Comparison of ENCODE assay signal across 8 mouse cellular contexts in genomic region chr17:28954416-28954815, GRCm38 (mm10). TPM values are rescaled to one million over a fixed set of nuclear protein-coding genes. Genes with fewer than 3 reads are reported as not detected.
DNase-seq lines count a peak whose midpoint lies in the region; ATAC-seq and TF ChIP-seq lines count a peak whose summit lies in the region.

No protein-coding gene starts in this region.

- TF ChIP-seq POLR2A in thymus, adult 2 months (IDR thresholded peaks at IDR 0.05; ENCODE audit: control insufficient read depth, extremely low read depth, insufficient read depth, low read length, poor library complexity), result no peak

- DNase-seq in kidney, postnatal 0 days (ENCODE audit: low spot score), result no peak
- DNase-seq in kidney, adult 18-20 months, result no peak
- DNase-seq in liver, postnatal 0 days, result no peak
- DNase-seq in thymus, adult 2 months, result no peak
- no peak for DNase-seq in layer of hippocampus, adult 9-10 months (ENCODE audit: low spot score)
- no peak for DNase-seq in urinary bladder, postnatal 10 days (ENCODE audit: low spot score)

- H3K36me3 ChIP-seq in kidney, postnatal 0 days (ENCODE audit: insufficient read depth, low read length), result no peaks in the 10 kb centered on the region
- H3K36me3 ChIP-seq in forebrain, embryonic 16.5 days (ENCODE audit: control insufficient read depth, insufficient read depth), result no peaks in the 10 kb centered on the region
- peaks cover 25% of the 10 kb centered on the region for H3K36me3 ChIP-seq in liver, postnatal 0 days (replicated peaks; ENCODE audit: insufficient read depth, low read length)
- H3K36me3 ChIP-seq in thymus, adult 2 months (ENCODE audit: control insufficient read depth, insufficient read depth, low read length), result no peaks in the 10 kb centered on the region

- no peaks in the 10 kb centered on the region for H3K27me3 ChIP-seq in kidney, postnatal 0 days (ENCODE audit: insufficient read depth, low read length)
- no peaks in the 10 kb centered on the region for H3K27me3 ChIP-seq in forebrain, embryonic 16.5 days (replicated peaks; ENCODE audit: control insufficient read depth, insufficient read depth, low read length)
- no peaks in the 10 kb centered on the region for H3K27me3 ChIP-seq in liver, postnatal 0 days (ENCODE audit: insufficient read depth, low read length)
- H3K27me3 ChIP-seq in thymus, adult 2 months (ENCODE audit: control insufficient read depth, insufficient read depth, low read length), result no peaks in the 10 kb centered on the region

- TF ChIP-seq EP300 in liver, postnatal 0 days (IDR thresholded peaks at IDR 0.05; ENCODE audit: low read depth), result no peak

- H3K4me1 ChIP-seq in kidney, postnatal 0 days (replicated peaks; ENCODE audit: insufficient read depth, low read length), result peaks cover 15% of the 10 kb centered on the region
- peaks cover 16% of the 10 kb centered on the region; the same call in 1 of the 2 replicates for H3K4me1 ChIP-seq in brown adipose tissue, adult 24 weeks (ENCODE audit: control insufficient read depth, insufficient read depth, insufficient read length, low read length)
- H3K4me1 ChIP-seq in forebrain, embryonic 16.5 days (replicated peaks; ENCODE audit: control insufficient read depth, insufficient read depth, low read length), result peaks cover 19% of the 10 kb centered on the region
- peaks cover 20% of the 10 kb centered on the region for H3K4me1 ChIP-seq in liver, postnatal 0 days (ENCODE audit: insufficient read depth)
- peaks cover 19% of the 10 kb centered on the region for H3K4me1 ChIP-seq in thymus, adult 2 months (replicated peaks; ENCODE audit: control insufficient read depth, insufficient read depth, low read length)

- H3K9ac ChIP-seq in kidney, postnatal 0 days (ENCODE audit: low read depth, low read length), result no peak overlapping the region
- H3K9ac ChIP-seq in forebrain, embryonic 16.5 days (replicated peaks; ENCODE audit: low read depth, low read length), result no peak overlapping the region
- peak overlapping the region; percentile 94 for H3K9ac ChIP-seq in liver, postnatal 0 days (replicated peaks)

- no peak for TF ChIP-seq CTCF in kidney, postnatal 0 days (IDR thresholded peaks at IDR 0.05; ENCODE audit: low read depth)
- no peak for TF ChIP-seq CTCF in liver, postnatal 0 days (IDR thresholded peaks at IDR 0.05; ENCODE audit: low read depth)
- TF ChIP-seq CTCF in thymus, adult 2 months (IDR thresholded peaks at IDR 0.05; ENCODE audit: borderline replicate concordance, control insufficient read depth, extremely low read depth, insufficient read depth, low read length, poor library complexity), result no peak

- no peak overlapping the region for H3K27ac ChIP-seq in kidney, postnatal 0 days
- 0 out of 2 replicates have a peak overlapping the region, but pooled peaks have one; percentile 88 for H3K27ac ChIP-seq in brown adipose tissue, adult 24 weeks (replicated peaks; ENCODE audit: low read depth, low read length)
- no peak overlapping the region for H3K27ac ChIP-seq in forebrain, embryonic 16.5 days (ENCODE audit: low read length)
- H3K27ac ChIP-seq in liver, postnatal 0 days (ENCODE audit: low read depth), result no peak overlapping the region
- no peak overlapping the region for H3K27ac ChIP-seq in thymus, adult 2 months (ENCODE audit: control insufficient read depth, insufficient read depth, low read length)

- H3K4me3 ChIP-seq in kidney, postnatal 0 days (replicated peaks; ENCODE audit: low read depth, low read length), result no peak overlapping the region
- H3K4me3 ChIP-seq in brown adipose tissue, adult 24 weeks (ENCODE audit: insufficient read depth, low read depth, low read length), result peak overlapping the region; percentile 94; the same call in 1 of the 2 replicates
- no peak overlapping the region for H3K4me3 ChIP-seq in forebrain, embryonic 16.5 days (replicated peaks; ENCODE audit: low read length)
- H3K4me3 ChIP-seq in liver, postnatal 0 days (ENCODE audit: low read depth, low read length), result peak overlapping the region; percentile 70
- no peak overlapping the region for H3K4me3 ChIP-seq in thymus, adult 2 months (ENCODE audit: control insufficient read depth, insufficient read depth, low read length)

- WGBS in kidney, postnatal 0 days, result 95% methylated on average over 9 of the region's 9 CpGs
- 96% methylated on average over 9 of the region's 9 CpGs for WGBS in forebrain, embryonic 16.5 days
- 52% methylated on average over 9 of the region's 9 CpGs for WGBS in liver, postnatal 0 days (ENCODE audit: insufficient replicate concordance)
- 54% methylated on average over 9 of the region's 9 CpGs for WGBS in thymus, adult 2 months

- no peaks in the 10 kb centered on the region for H3K9me3 ChIP-seq in kidney, postnatal 0 days (replicated peaks; ENCODE audit: low read length)
- no peaks in the 10 kb centered on the region for H3K9me3 ChIP-seq in forebrain, embryonic 16.5 days (ENCODE audit: control insufficient read depth, low read length)
- H3K9me3 ChIP-seq in liver, postnatal 0 days (ENCODE audit: low read length), result no peaks in the 10 kb centered on the region

- peak overlapping the region; percentile 81; the same call in 1 of the 2 replicates for H3K4me2 ChIP-seq in kidney, postnatal 0 days (ENCODE audit: low read length)
- peak overlapping the region; percentile 64 for H3K4me2 ChIP-seq in forebrain, embryonic 16.5 days (ENCODE audit: low read length)
- H3K4me2 ChIP-seq in liver, postnatal 0 days (ENCODE audit: low read depth, low read length), result peak overlapping the region; percentile 73

- no peak for ATAC-seq in kidney, postnatal 0 days (replicated peaks; ENCODE audit: low FRiP score, low read depth)
- ATAC-seq in forebrain, embryonic 16.5 days, result no peak
- no peak for ATAC-seq in liver, postnatal 0 days

RNA-seq across cellular contexts. Expression of gene Kctd20, which starts 2.7 kb away (rescaled TPM):
- 54.5 and 58.8 TPM in 2 replicates for polyA plus RNA-seq in kidney, postnatal 0 days (2015; fragmentation: Nextera tagmentation; extraction: Ambion mirVana)
- 27.2 and 29.0 TPM in 2 replicates for polyA plus RNA-seq in brown adipose tissue, adult 24 weeks (2012; ENCODE audit: insufficient read depth, insufficient read length, missing spikeins)
- polyA plus RNA-seq in forebrain, embryonic 16.5 days (2015; fragmentation: Nextera tagmentation; extraction: Ambion mirVana), result 123 and 135 TPM in 2 replicates
- 38.6 and 39.5 TPM in 2 replicates for polyA plus RNA-seq in liver, postnatal 0 days (2015; fragmentation: Nextera tagmentation; extraction: Ambion mirVana)
- 60.8 and 80.1 TPM in 2 replicates for polyA plus RNA-seq in thymus, adult 2 months (2012; rRNA removed)

RNA-seq across cellular contexts. Expression of gene Pxt1, which starts 10.8 kb away (rescaled TPM):
- not detected in 2 replicates for polyA plus RNA-seq in kidney, postnatal 0 days (2015; fragmentation: Nextera tagmentation; extraction: Ambion mirVana)
- polyA plus RNA-seq in brown adipose tissue, adult 24 weeks (2012; ENCODE audit: insufficient read depth, insufficient read length, missing spikeins), result not detected in 2 replicates
- not detected in 2 replicates for polyA plus RNA-seq in forebrain, embryonic 16.5 days (2015; fragmentation: Nextera tagmentation; extraction: Ambion mirVana)
- 0.14 and 0.29 TPM in 2 replicates for polyA plus RNA-seq in liver, postnatal 0 days (2015; fragmentation: Nextera tagmentation; extraction: Ambion mirVana)
- 0.29 and 0.65 TPM in 2 replicates for polyA plus RNA-seq in thymus, adult 2 months (2012; rRNA removed)

RNA-seq across cellular contexts. Expression of gene 4930539E08Rik, which starts 39.3 kb away (rescaled TPM):
- polyA plus RNA-seq in kidney, postnatal 0 days (2015; fragmentation: Nextera tagmentation; extraction: Ambion mirVana), result 0.24 and 0.41 TPM in 2 replicates
- polyA plus RNA-seq in brown adipose tissue, adult 24 weeks (2012; ENCODE audit: insufficient read depth, insufficient read length, missing spikeins), result not detected in 2 replicates
- 0.53 and 1.8 TPM in 2 replicates for polyA plus RNA-seq in forebrain, embryonic 16.5 days (2015; fragmentation: Nextera tagmentation; extraction: Ambion mirVana)
- 0.08 and 0.09 TPM in 2 replicates for polyA plus RNA-seq in liver, postnatal 0 days (2015; fragmentation: Nextera tagmentation; extraction: Ambion mirVana)
- 5.3 and 6.8 TPM in 2 replicates for polyA plus RNA-seq in thymus, adult 2 months (2012; rRNA removed)

RNA-seq across cellular contexts. Expression of gene Stk38, which starts 53.4 kb away (rescaled TPM):
- polyA plus RNA-seq in kidney, postnatal 0 days (2015; fragmentation: Nextera tagmentation; extraction: Ambion mirVana), result 58.8 and 66.9 TPM in 2 replicates
- 47.3 and 49.3 TPM in 2 replicates for polyA plus RNA-seq in brown adipose tissue, adult 24 weeks (2012; ENCODE audit: insufficient read depth, insufficient read length, missing spikeins)
- 129 and 136 TPM in 2 replicates for polyA plus RNA-seq in forebrain, embryonic 16.5 days (2015; fragmentation: Nextera tagmentation; extraction: Ambion mirVana)
- 32.6 and 34.5 TPM in 2 replicates for polyA plus RNA-seq in liver, postnatal 0 days (2015; fragmentation: Nextera tagmentation; extraction: Ambion mirVana)
- polyA plus RNA-seq in thymus, adult 2 months (2012; rRNA removed), result 196 TPM in 2 replicates

Comparison
In these comparisons a context has a peak if more than half of its experiments do, and no peak if none do; other contexts are left out.
1. H3K4me3 ChIP-seq: peak in brown adipose tissue, adult 24 weeks (single experiment) and liver, postnatal 0 days (single experiment); none in kidney, postnatal 0 days (single experiment), forebrain, embryonic 16.5 days (single experiment) and thymus, adult 2 months (single experiment).
2. Peak in every context shown above with its lines, with median percentiles within 50 percentile points of each other: H3K4me2 ChIP-seq.